Mouse (Mus musculus) kidney, adult 18-20 months (tissue): ENCODE data around the gene Pcf11.

ENCODE experiments used
- DNase-seq: peaks from one replicate; pipeline ENCODE4 v3.0.0; 2021

The Pcf11 gene

GRCm38 (mm10) chr7:92669507-92670471 is at the start of gene Pcf11:
Gene Pcf11 (minus strand): TSS chr7:92669934.
- peak; percentile 95 for DNase-seq

- no peak for DNase-seq
Measured at GRCm38 (mm10) chr7:92715055-92715454, 45.3 kb upstream of the Pcf11 start.

DNA sequence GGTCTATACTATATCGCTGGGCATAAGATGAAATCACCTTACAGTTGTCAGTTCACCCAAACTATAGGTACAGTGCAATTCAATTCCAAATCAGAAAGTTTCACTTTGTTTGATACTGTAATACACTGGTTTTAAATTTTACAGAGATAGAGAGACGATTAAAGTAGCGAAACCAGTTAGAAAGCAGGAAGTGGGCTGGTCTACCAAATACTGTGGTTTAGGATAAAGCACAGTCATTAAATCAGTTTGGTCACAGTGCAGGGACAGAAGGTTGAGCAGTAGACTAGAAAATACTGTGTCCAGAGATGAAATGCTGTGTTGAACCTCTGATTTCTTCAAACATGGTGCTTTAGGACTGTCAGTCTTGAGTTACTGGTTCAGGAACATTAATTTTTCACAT is 41.9 kb upstream of the Pcf11 start:
- DNase-seq: no peak

- no peak for DNase-seq
Measured at GRCm38 (mm10) chr7:92709573-92709972, 39.8 kb upstream of the Pcf11 start.

GRCm38 (mm10) chr7:92706711-92707110 is 37.0 kb upstream of the Pcf11 start:
- no peak for DNase-seq

GRCm38 (mm10) chr7:92705534-92705933 is 35.8 kb upstream of the Pcf11 start:
- no peak for DNase-seq

DNA sequence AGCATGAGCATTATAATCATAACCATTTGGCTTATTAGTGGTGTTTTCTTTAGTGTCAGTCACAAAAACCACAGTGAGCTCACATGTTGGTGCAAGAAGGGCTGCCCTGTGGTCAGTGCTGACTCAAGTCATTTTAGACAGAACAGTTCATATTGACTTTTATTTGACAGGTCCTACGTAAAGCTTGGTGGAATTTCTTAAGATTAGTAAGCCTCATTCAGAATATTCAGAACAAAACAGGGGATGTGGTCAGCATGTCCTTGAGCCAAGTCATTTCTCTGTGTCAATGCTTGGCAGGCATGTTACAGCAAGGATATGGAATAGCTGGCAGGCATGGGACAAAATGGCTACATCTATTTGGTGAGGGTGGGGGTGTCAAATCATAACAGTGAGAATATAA is 33.9 kb upstream of the Pcf11 start:
- no peak for DNase-seq

GRCm38 (mm10) chr7:92698770-92699169 is 29.0 kb upstream of the Pcf11 start:
- no peak for DNase-seq

DNA sequence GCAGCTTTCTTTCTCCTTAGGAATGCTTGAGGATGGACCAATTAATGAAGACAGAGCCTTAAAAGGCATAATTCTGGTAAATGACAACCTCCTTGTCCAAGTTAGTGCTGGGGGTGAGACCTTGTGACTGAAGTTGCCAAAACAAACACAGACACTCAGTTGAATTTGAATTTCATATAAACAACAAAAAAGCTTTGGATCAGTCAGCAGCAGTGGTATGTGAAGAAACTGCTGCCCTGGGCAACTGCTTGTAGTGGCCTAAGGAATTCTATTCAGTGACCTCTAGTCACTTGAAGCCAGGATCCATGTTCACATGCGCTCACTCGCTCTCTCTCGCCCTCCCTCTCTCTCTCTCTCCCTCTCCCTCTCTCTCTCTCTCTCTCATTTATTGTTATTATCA is 26.7 kb upstream of the Pcf11 start:
- DNase-seq: peak; percentile 4

- DNase-seq: no peak
Measured at GRCm38 (mm10) chr7:92689101-92689500, 19.4 kb upstream of the Pcf11 start.

- no peak for DNase-seq
Measured at GRCm38 (mm10) chr7:92688299-92688669, 18.6 kb upstream of the Pcf11 start.

DNA sequence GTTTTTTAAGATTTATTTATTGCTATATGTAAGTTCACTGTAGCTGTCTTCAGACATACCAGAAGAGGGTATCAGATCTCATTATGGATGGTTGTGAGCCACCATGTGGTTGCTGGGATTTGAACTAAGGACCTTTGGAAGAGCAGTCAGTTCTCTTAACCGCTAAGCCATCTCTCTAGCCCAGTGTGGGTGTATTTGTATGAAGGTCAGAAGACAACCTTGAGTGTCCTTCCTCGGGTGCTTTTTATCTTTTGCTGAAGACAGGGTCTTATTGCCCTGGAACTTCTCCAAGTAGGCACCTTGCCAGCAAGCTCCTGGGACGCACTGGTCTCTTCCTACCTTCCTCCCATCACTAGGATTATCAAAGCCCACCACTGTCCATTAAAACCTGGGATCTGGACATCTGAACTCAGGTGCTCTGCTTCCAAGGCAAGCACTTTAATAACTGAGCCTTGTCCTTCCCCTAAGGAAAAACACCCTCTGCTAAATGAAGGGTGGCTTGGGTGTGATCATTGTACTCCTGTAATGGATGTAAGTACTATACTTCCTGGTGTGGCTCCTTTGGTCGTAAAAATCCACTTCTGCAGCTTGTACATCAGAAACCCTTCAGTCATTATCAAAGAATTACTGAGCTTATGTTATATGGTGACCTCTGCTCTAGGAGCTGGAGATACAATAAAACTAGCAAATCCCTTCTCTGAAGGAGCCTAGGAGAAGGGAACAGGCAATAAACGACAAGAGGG is 18.0 kb upstream of the Pcf11 start:
- DNase-seq: no peak

DNA sequence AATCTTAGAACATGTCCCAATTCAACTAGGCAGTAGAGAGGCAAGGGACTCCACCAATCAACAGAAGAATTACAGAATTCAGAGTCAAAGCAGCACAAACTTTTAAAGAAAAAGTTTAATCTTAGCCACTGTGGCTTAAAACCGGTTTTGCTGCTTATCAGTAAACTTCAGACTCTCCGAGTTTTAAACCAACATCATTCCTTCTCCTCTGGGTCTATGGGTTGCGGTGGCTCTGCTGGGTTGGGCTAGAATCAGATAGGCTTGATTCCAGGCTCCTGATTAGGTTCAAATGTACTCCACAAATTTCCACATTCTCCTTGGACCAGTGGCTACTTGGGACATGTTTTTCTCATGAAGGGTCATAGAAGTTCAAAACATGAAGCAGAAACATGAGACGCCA is 7.6 kb upstream of the Pcf11 start:
- DNase-seq: no peak

- DNase-seq: no peak
Measured at GRCm38 (mm10) chr7:92675131-92675530, 5.4 kb upstream of the Pcf11 start.

GRCm38 (mm10) chr7:92668791-92669506 is 785 bp downstream of the Pcf11 start:
- DNase-seq: peak; percentile 74

DNA sequence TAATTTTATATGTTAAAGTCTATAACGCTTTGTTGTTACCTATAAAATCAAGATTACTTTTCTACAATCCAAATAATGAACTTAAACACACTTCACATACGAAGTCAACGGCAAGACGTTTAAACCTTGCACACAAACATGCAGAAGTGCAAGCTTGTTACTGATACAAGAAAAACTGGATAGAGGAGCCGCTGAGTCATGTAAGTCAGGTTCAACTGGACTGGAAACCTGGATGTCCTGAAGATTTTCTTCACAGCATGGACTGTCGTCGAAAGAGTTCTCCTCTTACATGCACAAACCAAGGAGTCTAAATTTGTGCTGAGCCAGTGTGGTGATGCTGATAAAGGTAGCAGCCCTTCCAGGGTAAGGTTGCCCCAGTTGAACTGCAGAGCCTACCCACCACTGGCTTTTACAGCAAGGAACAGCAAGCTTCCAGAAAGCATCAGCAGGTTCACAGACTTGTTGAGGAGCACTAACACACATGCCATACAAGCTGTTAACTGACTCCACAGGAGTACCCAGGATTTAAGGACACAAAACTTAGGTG is 3.4 kb downstream of the Pcf11 start:
- no peak for DNase-seq

GRCm38 (mm10) chr7:92658050-92658449 is 11.7 kb downstream of the Pcf11 start:
- DNase-seq: no peak

GRCm38 (mm10) chr7:92656386-92656785 is 13.3 kb downstream of the Pcf11 start:
- DNase-seq: no peak

- DNase-seq: no peak
Measured at GRCm38 (mm10) chr7:92653329-92653728, 16.4 kb downstream of the Pcf11 start.

DNA sequence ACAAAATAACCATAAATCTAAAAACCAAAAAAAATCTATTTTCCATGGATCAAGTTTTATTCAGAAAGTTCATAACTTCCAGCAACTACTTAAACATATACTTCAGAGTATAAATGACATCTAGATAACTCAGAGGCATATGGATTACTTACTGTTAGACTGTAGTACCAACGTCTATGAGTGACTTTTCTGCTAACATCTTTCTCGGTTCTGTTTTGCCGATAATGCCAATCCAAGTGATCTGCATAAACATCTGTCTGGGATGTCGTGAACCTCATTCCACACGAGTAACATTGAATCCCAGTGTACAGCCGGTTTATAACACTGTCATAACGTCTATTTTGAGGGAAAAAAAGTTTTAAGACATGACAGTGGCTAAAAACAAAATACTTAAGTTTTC is 21.9 kb downstream of the Pcf11 start:
- no peak for DNase-seq

- DNase-seq: no peak
Measured at GRCm38 (mm10) chr7:92642358-92642757, 27.4 kb downstream of the Pcf11 start.

GRCm38 (mm10) chr7:92638050-92638449 is 31.7 kb downstream of the Pcf11 start:
- DNase-seq: no peak

GRCm38 (mm10) chr7:92637021-92637625 is 32.6 kb downstream of the Pcf11 start, which contains the start of gene Ankrd42:
Gene Ankrd42 (minus strand): TSS chr7:92637142.
- peak; percentile 96 for DNase-seq
